Mouse (Mus musculus): ENCODE measurements around the gene Mcts2.

GRCm38 (mm10) chr2:152691564-152692217 is 4.9 kb downstream of the Mcts2 start:
- TF ChIP-seq POLR2A (IDR thresholded peaks at IDR 0.05; ENCODE audit: insufficient read depth, low read depth, low read length) (no peak), CTCF (IDR thresholded peaks at IDR 0.05; ENCODE audit: insufficient read depth, low read depth, low read length) (no peak)

All from olfactory bulb, adult 2 months (tissue).